Mouse (Mus musculus) liver, postnatal 0 days (tissue): ENCODE measurements around the gene Dennd1b.

Source experiments
- CTCF ChIP-seq: sonication (generic); IDR thresholded peaks from 2 replicates; pipeline ENCODE4 v1.5.1; 2016; ENCODE audit warnings: antibody characterized with exemption, low read depth
- EP300 ChIP-seq: IDR thresholded peaks from 2 replicates; pipeline ENCODE4 v1.6.1; 2016; ENCODE audit warnings: antibody characterized with exemption, low read depth, mild to moderate bottlenecking

GRCm38 (mm10) chr1:139077989-139078388 is 114.8 kb downstream of the Dennd1b start:
- no peak for TF ChIP-seq CTCF
- no peak for TF ChIP-seq EP300
